Mouse (Mus musculus): ENCODE results near the gene Arhgef15.

GRCm38 (mm10) chr11:68994377-68994776 lies 37.1 kb upstream of the Arhgef15 start:
- TF ChIP-seq MAX (IDR thresholded peaks at IDR 0.05; ENCODE audit: low read depth) (no peak), TCF12 (IDR thresholded peaks at IDR 0.05; ENCODE audit: insufficient read depth, poor library complexity, severe bottlenecking) (no peak), REST (IDR thresholded peaks at IDR 0.05; ENCODE audit: insufficient read depth, insufficient read length) (no peak), POLR2A (IDR thresholded peaks at IDR 0.05; ENCODE audit: insufficient read length, low read depth) (no peak), POLR2AphosphoS2 (IDR thresholded peaks at IDR 0.05; ENCODE audit: insufficient read length, low read depth) (no peak), MYOD1 (IDR thresholded peaks at IDR 0.05; ENCODE audit: control insufficient read depth in 1 of 3, insufficient read length in 2 of 3, low read depth in 2 of 3) (no peak), USF1 (IDR thresholded peaks at IDR 0.05; ENCODE audit: low read depth) (no peak), SRF (IDR thresholded peaks at IDR 0.05; ENCODE audit: control insufficient read depth, insufficient read length, low read depth) (no peak), TCF3 (IDR thresholded peaks at IDR 0.05; ENCODE audit: insufficient read length, low read depth) (no peak), CEBPB (IDR thresholded peaks at IDR 0.05; ENCODE audit: insufficient read depth, poor library complexity, severe bottlenecking) (no peak), E2F4 (IDR thresholded peaks at IDR 0.05; ENCODE audit: insufficient read depth) (no peak), MYOG (IDR thresholded peaks at IDR 0.05; ENCODE audit: control insufficient read depth in 1 of 3, insufficient read depth in 1 of 3, insufficient read length in 2 of 3, low read depth in 2 of 3) (no peak)
